Mouse (Mus musculus) stomach, embryonic 14.5 days (tissue): ENCODE results near the gene 4930583I09Rik. TPM values are rescaled to one million over a fixed set of nuclear protein-coding genes. Genes with fewer than 3 reads are reported as not detected.

Experiments used
- ATAC-seq: fragments of 200-750 bp; cut with Nextera tagmentation; 2 replicates; pipeline ENCODE4 v1.8.0; 2017; ENCODE audit warnings: low read depth, moderate TSS enrichment; ENCODE audit not compliant: insufficient number of reproducible peaks, insufficient read depth, low FRiP score
- H3K27ac ChIP-seq: fragments of 300-500 bp; sonication (generic); 2 replicates; pipeline ENCODE4 v1.5.1; 2014; ENCODE audit warnings: mild to moderate bottlenecking, low read length, moderate library complexity, mixed read lengths
- H3K27me3 ChIP-seq: fragments of 300-500 bp; sonication (generic); 2 replicates; pipeline ENCODE4 v1.6.1; 2014; ENCODE audit warnings: low read length, control low read depth, mixed read lengths; ENCODE audit not compliant: control insufficient read depth, insufficient read depth
- H3K36me3 ChIP-seq: fragments of 300-500 bp; sonication (generic); 2 replicates; pipeline ENCODE4 v1.6.1; 2014; ENCODE audit warnings: mild to moderate bottlenecking, control low read depth, low read length, moderate library complexity, mixed read lengths; ENCODE audit not compliant: control insufficient read depth, insufficient read depth
- H3K4me1 ChIP-seq: fragments of 300-500 bp; sonication (generic); 2 replicates; pipeline ENCODE4 v1.6.1; 2014; ENCODE audit warnings: low read length, control low read depth, mixed read lengths; ENCODE audit not compliant: control insufficient read depth, insufficient read depth
- H3K4me2 ChIP-seq: fragments of 300-500 bp; sonication (generic); replicated peaks from 2 replicates; pipeline ENCODE4 v1.6.1; 2014; ENCODE audit warnings: low read depth, low read length, control low read depth
- H3K4me3 ChIP-seq: fragments of 300-500 bp; sonication (generic); 2 replicates; pipeline ENCODE4 v1.5.1; 2014; ENCODE audit warnings: low read depth, low read length, control low read depth
- H3K9ac ChIP-seq: fragments of 300-500 bp; sonication (generic); replicated peaks from 2 replicates; pipeline ENCODE4 v1.6.1; 2014; ENCODE audit warnings: low read depth, mild to moderate bottlenecking, control low read depth, low read length, moderate library complexity, mixed read lengths
- H3K9me3 ChIP-seq: fragments of 300-500 bp; sonication (generic); 2 replicates; pipeline ENCODE4 v1.6.1; 2016; ENCODE audit warnings: low read depth, low read length, control low read depth; ENCODE audit not compliant: control insufficient read depth
- WGBS: fragments of 180-500 bp; shearing (Covaris S2); extraction: QIAGEN DNeasy Blood & Tissue Kit; methylation state at CpG from one replicate; pipeline ENCODE4 v1.1.7; 2014; 5-methylcytosine and 5-hydroxymethylcytosine counted together
- polyA plus RNA-seq: library from polyadenylated mRNA; unstranded; fragments of >200 nt; fragmentation: Nextera tagmentation; extraction: Ambion mirVana; gene quantifications from 2 replicates; pipeline ENCODE4 v1.2.1, GENCODE M21; 2014

Gene 4930583I09Rik
- polyA plus RNA-seq, 1 experiment from 2014 or later: not detected

GRCm38 (mm10) chr17:64836352-64836751 lies 481 bp upstream of the 4930583I09Rik start:
- no peak overlapping the region for H3K9ac ChIP-seq
- no peak overlapping the region for H3K4me3 ChIP-seq
- WGBS: 87% methylated on average over 10 of the region's 10 CpGs
- no peaks in the 10 kb centered on the region for H3K36me3 ChIP-seq
- H3K27me3 ChIP-seq: no peaks in the 10 kb centered on the region
- no peak overlapping the region for H3K27ac ChIP-seq
- ATAC-seq: no peak
- no peak overlapping the region for H3K4me2 ChIP-seq
- H3K9me3 ChIP-seq: no peaks in the 10 kb centered on the region
- H3K4me1 ChIP-seq: no peaks in the 10 kb centered on the region

- Histone ChIP-seq H3K9ac (no peak overlapping the region), H3K36me3 (no peaks in the 10 kb centered on the region), H3K4me2 (no peak overlapping the region), H3K4me1 (no peaks in the 10 kb centered on the region), H3K27me3 (no peaks in the 10 kb centered on the region), H3K9me3 (no peaks in the 10 kb centered on the region), H3K4me3 (no peak overlapping the region), H3K27ac (no peak overlapping the region)
- WGBS: 82% methylated on average over 7 of the region's 7 CpGs
- ATAC-seq: no peak
Measured at GRCm38 (mm10) chr17:64833906-64834490, 1.9 kb downstream of the 4930583I09Rik start.

GRCm38 (mm10) chr17:64833071-64833470 lies 2.8 kb downstream of the 4930583I09Rik start:
- WGBS: 85% methylated on average over 2 of the region's 2 CpGs
- H3K36me3 ChIP-seq: no peaks in the 10 kb centered on the region
- H3K4me3 ChIP-seq: no peak overlapping the region
- no peak overlapping the region for H3K9ac ChIP-seq
- no peaks in the 10 kb centered on the region for H3K9me3 ChIP-seq
- H3K27ac ChIP-seq: no peak overlapping the region
- no peaks in the 10 kb centered on the region for H3K27me3 ChIP-seq
- H3K4me2 ChIP-seq: no peak overlapping the region
- ATAC-seq: no peak
- H3K4me1 ChIP-seq: no peaks in the 10 kb centered on the region

GRCm38 (mm10) chr17:64827482-64827881 lies 8.4 kb downstream of the 4930583I09Rik start:
- Histone ChIP-seq H3K36me3 (no peaks in the 10 kb centered on the region), H3K9me3 (no peaks in the 10 kb centered on the region), H3K27ac (no peak overlapping the region), H3K4me1 (no peaks in the 10 kb centered on the region), H3K4me3 (no peak overlapping the region), H3K9ac (no peak overlapping the region), H3K4me2 (no peak overlapping the region), H3K27me3 (no peaks in the 10 kb centered on the region)
- WGBS: 87% methylated on average over 5 of the region's 5 CpGs
- ATAC-seq: no peak

GRCm38 (mm10) chr17:64826843-64827242 lies 9.0 kb downstream of the 4930583I09Rik start:
- Histone ChIP-seq H3K27me3 (no peaks in the 10 kb centered on the region), H3K9me3 (no peaks in the 10 kb centered on the region), H3K4me3 (no peak overlapping the region), H3K9ac (no peak overlapping the region), H3K4me1 (no peaks in the 10 kb centered on the region), H3K4me2 (no peak overlapping the region), H3K36me3 (no peaks in the 10 kb centered on the region), H3K27ac (no peak overlapping the region)
- no peak for ATAC-seq
- WGBS: 71% methylated on average over 4 of the region's 4 CpGs

- H3K36me3 ChIP-seq: no peaks in the 10 kb centered on the region
- no peaks in the 10 kb centered on the region for H3K9me3 ChIP-seq
- H3K4me1 ChIP-seq: no peaks in the 10 kb centered on the region
- no peak overlapping the region for H3K27ac ChIP-seq
- H3K9ac ChIP-seq: no peak overlapping the region
- WGBS: 87% methylated on average over 5 of the region's 5 CpGs
- no peaks in the 10 kb centered on the region for H3K27me3 ChIP-seq
- H3K4me3 ChIP-seq: no peak overlapping the region
- no peak overlapping the region for H3K4me2 ChIP-seq
- ATAC-seq: no peak
Measured at GRCm38 (mm10) chr17:64822561-64822960, 13.3 kb downstream of the 4930583I09Rik start.

- Histone ChIP-seq H3K27ac (no peak overlapping the region), H3K27me3 (no peaks in the 10 kb centered on the region), H3K4me1 (no peaks in the 10 kb centered on the region), H3K9ac (no peak overlapping the region), H3K36me3 (no peaks in the 10 kb centered on the region), H3K4me3 (no peak overlapping the region), H3K4me2 (no peak overlapping the region), H3K9me3 (no peaks in the 10 kb centered on the region)
- WGBS: 81% methylated on average over 7 of the region's 7 CpGs
- no peak for ATAC-seq
Measured at GRCm38 (mm10) chr17:64820841-64821593, 14.9 kb downstream of the 4930583I09Rik start.

- H3K27ac ChIP-seq: no peak overlapping the region
- no peaks in the 10 kb centered on the region for H3K27me3 ChIP-seq
- H3K9ac ChIP-seq: no peak overlapping the region
- H3K4me1 ChIP-seq: no peaks in the 10 kb centered on the region
- no peak for ATAC-seq
- H3K4me2 ChIP-seq: no peak overlapping the region
- 91% methylated on average over 3 of the region's 3 CpGs for WGBS
- no peak overlapping the region for H3K4me3 ChIP-seq
- no peaks in the 10 kb centered on the region for H3K9me3 ChIP-seq
- H3K36me3 ChIP-seq: no peaks in the 10 kb centered on the region
Measured at GRCm38 (mm10) chr17:64816298-64816697, 19.6 kb downstream of the 4930583I09Rik start.
